Mouse (Mus musculus): ENCODE measurements around the gene Mcf2l.

GRCm38 (mm10) chr8:12931426-12931825 is 57.8 kb downstream of the Mcf2l start:
- TF ChIP-seq HCFC1 (IDR thresholded peaks at IDR 0.05; ENCODE audit: borderline replicate concordance, insufficient read depth, low read length) (no peak), MAFK (IDR thresholded peaks at IDR 0.05; ENCODE audit: insufficient read depth, low read depth, low read length) (no peak), ZC3H11A (IDR thresholded peaks at IDR 0.05; ENCODE audit: borderline replicate concordance, low read depth, low read length) (no peak), ZNF384 (IDR thresholded peaks at IDR 0.05; ENCODE audit: low read depth, low read length) (no peak), CHD2 (IDR thresholded peaks at IDR 0.05; ENCODE audit: low read depth, low read length) (no peak)
